Mouse (Mus musculus) heart, adult 8-10 months (tissue): Measurements from ENCODE around the gene Atg101. TPM values are rescaled to one million over a fixed set of nuclear protein-coding genes. Genes with fewer than 3 reads are reported as not detected.
"Not testable (repeated sequence)": the region's sequence is repeated elsewhere in the genome, so short reads cannot be mapped to it uniquely, and the experiment has no call there.

ENCODE experiments used
- DNase-seq: peaks from one replicate; pipeline ENCODE4 v3.0.0; 2022; ENCODE audit warnings: low spot score
- total RNA-seq, 4 experiments: library from RNA; stranded (reverse); gene quantifications; 2 replicates each; pipeline ENCODE4 v1.2.4; 2022

The Atg101 gene
- total RNA-seq, 4 experiments from 2014 or later = 21.1 to 25.4 (median 21.4) TPM

GRCm38 (mm10) chr15:101312006-101312405, 27.9 kb downstream of the Atg101 start:
- DNase-seq = no peak

DNA sequence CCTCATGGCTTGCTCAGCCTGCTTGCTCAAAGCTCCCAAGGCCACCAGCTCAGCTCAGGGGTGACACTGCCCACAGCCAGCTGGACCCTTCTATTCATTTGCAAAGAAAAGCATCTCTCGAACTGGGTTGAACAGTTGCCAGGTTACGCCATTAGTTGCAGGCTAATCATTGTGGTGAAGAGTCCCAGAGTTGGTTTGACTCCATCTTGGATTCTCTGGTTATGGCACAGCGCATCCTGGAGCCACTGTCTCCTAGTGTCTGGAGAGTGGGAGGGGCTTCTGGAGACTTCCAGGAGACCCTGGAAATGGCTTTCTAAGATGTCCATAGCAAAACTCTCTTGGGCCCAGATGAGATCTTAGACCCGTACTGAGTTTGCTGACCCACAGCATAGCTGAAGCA, 31.3 kb downstream of the Atg101 start:
- no peak for DNase-seq

- DNase-seq = peak; percentile 91
Measured at GRCm38 (mm10) chr15:101315832-101316231, 31.8 kb downstream of the Atg101 start.

- no peak for DNase-seq
Measured at GRCm38 (mm10) chr15:101316279-101316912, 32.3 kb downstream of the Atg101 start.

GRCm38 (mm10) chr15:101316913-101317813, 33.1 kb downstream of the Atg101 start:
- DNase-seq = no peak

- no peak for DNase-seq
Measured at GRCm38 (mm10) chr15:101317814-101318500, 33.9 kb downstream of the Atg101 start.

DNA sequence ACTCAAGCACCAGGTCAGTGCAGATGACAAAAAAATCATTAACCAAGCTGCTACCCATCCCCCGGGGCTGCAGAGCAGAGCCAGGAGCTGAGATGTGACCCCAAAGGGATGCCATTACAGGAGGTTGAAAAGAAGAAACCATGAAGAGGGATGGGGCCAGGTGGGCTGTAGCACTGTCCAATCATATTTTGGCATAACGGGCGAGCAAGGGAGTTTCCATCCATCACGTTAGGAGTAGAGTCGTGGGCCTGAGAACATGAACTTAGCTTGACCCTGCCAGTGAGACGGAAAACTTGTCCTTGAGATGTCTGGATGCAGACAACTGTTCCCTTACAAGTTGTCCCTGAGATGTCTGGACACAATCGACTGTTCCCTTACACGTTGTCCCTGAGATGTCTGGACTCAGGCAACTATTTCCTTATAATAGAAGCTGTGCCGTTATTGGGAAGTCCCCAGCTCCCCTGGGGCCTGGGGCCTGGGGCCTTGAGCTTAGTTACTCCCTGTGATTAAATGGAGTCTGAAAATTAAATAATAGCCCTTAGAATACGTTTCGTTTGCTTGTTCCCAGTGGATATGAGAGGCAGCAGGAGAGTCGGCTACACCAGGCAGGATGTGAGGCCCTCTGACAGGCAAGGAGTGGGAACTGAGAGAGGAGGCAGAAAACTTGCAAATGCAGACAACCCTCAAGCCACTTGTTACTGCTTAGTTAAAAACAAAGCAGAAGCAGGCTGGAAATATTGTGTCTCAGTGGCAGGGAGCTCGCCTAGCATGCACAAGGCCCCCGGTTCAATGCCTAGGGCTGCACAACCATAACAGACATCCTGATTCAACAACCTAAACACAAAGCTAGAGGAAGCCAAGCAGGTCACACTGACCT, 35.1 kb downstream of the Atg101 start:
- DNase-seq = no peak

DNA sequence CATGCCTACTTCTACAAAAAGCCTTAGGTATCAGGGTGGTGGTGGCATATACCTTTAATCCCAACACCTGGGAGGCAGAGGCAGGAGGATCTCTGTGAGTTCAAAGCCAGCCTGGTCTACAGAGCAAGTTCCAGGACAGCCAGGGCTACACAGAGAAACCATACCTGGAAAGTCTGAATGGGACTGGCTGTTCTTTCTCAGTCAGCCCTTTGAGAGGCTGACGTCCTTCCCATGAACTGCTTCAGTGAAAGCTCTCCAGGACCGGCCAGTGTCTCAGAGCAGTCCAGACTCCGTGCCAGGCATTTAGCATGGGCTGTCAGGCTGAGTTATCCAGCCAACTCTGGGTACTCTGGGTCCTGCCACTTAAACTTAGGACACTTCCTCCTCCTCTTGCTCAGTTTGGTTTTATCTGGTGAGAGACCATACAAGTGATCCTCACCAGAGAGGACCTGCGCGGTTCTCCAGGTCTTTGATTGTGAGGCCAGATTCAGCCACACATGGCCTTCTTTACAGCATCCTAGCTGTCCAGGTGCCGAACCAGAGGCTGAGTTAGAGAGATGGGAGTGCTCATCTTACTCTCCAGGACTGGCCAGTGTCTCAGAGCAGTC, 36.0 kb downstream of the Atg101 start:
- DNase-seq = no peak

DNA sequence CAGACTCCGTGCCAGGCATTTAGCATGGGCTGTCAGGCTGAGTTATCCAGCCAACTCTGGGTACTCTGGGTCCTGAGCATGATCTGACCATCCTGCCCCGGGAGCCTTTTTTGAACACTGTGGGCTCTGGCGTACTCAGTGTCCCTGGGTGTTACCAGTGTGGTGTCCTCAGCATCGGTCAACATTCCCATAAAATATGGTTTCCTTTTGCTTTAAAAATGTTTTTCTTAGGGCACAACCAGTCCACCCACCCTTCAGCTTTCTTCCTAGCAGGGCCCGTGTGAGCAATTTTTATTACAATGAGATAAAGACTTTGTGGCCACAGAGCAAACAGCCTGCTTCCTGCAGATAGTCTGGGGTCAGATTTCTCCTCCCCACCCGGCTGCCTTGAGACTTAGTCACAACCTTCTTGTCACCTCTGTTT, 36.6 kb downstream of the Atg101 start:
- DNase-seq = no peak

DNA sequence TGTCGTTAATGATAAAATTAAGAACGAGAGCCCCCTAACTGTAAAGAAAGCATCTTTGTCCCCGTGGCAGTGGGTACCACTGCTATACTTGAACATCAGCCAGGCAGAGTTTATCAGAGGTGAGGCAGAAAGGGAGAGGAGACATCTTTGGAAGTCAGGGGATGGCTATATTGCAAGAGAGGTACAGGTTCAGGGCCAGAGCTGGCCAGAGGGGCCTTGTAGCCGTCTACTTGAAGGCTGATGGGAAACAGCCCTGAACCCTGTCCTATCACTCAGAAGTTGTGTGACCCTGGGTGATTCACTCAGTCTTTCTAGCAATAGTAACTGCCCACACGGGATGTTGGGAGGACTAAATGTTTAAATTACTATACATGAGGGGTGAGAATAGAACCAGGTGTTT, 37.1 kb downstream of the Atg101 start:
- no peak for DNase-seq

GRCm38 (mm10) chr15:101322106-101322505, 38.0 kb downstream of the Atg101 start:
- no peak for DNase-seq

GRCm38 (mm10) chr15:101322640-101323039, 38.6 kb downstream of the Atg101 start:
- DNase-seq = no peak

DNA sequence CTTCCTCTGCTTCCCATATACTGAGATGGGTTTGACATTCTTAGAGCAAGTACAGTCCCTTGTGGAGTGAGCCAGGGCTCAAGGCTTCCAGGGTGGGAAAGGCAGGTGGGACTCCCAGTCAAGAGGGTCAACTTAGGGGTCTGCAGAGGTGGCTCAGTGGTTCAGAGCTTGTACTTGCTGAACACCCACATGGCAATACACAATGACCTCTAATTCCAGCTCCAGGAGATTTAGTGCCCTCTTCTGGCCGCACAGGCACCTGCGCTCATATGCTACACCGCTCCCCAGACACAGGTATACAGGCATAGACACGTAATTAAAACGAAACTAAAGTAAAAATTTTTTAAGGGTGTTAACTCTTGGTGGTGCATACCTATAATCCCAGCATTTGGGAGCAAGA, 39.4 kb downstream of the Atg101 start:
- DNase-seq = no peak

DNA sequence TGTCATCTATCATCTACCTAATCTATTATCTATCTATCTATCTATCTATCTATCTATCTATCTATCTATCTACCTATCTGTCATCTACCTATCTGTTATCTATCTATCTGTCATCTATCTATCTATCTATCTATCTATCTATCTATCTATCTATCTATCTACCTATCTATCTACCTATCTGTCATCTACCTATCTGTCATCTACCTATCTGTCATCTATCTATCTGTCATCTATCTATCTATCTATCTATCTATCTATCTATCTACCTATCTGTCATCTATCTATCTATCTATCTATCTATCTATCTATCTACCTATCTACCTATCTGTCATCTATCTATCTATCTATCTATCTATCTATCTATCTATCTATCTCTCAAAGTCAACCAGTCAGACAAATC, 40.3 kb downstream of the Atg101 start:
- not testable (repeated sequence) for DNase-seq

DNA sequence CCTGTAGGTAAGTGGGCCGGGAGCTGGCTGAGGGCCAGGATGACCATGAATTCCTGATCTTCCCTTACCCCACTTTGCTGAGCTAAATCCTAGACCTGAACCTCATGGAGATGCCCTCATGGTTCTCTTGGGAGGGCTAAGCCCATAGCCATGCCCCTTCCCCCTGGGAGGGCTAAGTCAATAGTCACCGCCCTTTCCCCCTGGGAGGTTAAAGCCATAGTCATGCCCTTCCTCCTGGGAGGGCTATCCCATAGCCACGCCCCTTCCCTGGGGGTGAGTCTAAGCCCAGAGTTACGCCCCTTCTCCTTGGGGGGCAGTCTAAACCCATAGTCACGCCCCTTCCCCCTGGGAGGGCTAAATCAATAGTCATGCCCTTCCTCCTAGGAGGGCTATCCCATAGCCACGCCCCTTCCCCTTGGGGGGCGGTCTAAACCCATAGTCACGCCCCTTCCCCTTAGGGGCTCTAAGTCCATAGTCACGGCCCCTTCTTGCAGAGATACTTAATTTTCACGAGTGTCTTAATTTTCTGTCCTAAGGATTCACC, 42.0 kb downstream of the Atg101 start:
- no peak for DNase-seq

DNA sequence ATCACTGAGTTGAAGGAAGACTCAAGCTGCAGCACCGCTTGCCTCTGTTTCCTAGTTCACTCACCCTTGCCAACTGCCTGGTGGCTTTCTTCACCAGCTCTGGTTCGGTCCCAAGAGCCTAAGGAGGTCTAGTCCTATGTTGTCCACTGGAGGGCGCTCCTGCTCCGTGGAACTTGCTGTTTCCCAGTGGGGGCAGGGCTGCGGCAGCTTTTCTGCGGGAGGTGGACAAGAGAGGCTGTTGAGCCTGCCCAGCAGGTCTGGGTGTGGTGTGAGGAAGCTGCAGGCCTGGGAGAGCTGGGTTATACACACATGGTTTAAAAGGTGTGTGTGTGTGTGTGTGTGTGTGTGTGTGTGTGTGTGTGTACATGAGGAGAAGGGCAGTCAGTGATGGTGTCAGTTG, 43.2 kb downstream of the Atg101 start:
- peak; percentile 81 for DNase-seq

DNA sequence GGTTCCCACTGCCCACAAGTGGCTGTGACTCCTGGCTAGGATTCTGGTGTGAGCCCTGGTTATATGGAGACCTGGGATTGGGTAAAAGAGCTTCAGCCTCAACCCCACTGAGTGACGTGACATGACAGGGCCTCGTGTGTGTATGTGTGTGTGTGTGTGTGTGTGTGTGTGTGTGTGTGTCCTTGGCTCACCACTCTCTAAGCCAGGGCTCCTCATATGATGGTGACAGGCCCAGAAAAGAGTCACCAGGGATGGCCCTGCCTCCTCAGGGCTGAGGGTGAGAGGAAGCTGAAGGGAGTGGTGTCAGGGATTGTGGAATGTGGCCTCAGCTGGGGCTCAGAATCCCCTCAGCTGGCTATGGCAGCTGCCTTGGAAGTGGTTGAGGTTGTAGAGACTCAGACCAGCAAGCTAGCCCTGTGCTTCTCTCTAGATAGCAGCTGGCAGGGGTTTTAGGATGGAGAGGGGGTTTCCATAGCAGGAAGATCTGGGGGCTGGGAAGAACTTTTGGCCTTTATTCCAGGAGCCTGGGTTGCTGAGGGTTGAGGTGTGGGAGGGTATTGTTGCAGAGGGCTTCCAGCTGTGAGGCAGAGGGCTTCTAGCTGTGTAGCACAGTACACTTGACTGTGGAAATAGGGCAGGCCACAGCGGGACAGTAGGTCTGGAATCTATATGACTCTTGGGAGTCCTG, 44.9 kb downstream of the Atg101 start:
- no peak for DNase-seq

DNA sequence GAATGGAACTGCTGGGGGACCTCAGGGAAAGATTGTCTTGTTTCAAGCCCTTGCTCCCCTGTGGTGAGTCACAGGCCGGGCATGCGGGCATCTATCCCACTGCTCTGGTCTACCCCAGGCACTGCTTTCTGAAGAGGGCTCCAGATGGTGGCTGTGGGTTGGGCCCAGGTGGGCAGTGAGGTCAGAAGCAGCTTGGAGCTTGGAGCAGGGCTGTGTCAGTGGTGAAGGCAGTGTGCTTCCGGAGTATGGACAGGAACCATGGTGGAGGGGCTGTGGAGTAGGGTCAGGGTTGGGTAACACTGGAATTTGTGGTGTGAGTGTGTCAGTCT, 45.5 kb downstream of the Atg101 start:
- no peak for DNase-seq

GRCm38 (mm10) chr15:101331090-101331489, 47.0 kb downstream of the Atg101 start:
- no peak for DNase-seq

- no peak for DNase-seq
Measured at GRCm38 (mm10) chr15:101332370-101332769, 48.3 kb downstream of the Atg101 start.
